Mouse (Mus musculus) E14TG2a.4 (cell line): ENCODE measurements around the gene Cabcoco1.

Experiments used
- CTCF ChIP-seq: conservative IDR thresholded peaks from 2 replicates; pipeline ENCODE4 v1.5.1; 2014; ENCODE audit warnings: low read length
- NANOG ChIP-seq: IDR thresholded peaks from 2 replicates; pipeline ENCODE4 v1.6.1; 2014; ENCODE audit warnings: borderline replicate concordance, low read length, mixed read lengths
- POU5F1 ChIP-seq: IDR thresholded peaks from 2 replicates; pipeline ENCODE4 v1.6.1; 2014; ENCODE audit warnings: low read length, borderline replicate concordance

- TF ChIP-seq CTCF = peak; percentile 78
- TF ChIP-seq POU5F1 = no peak
- no peak for TF ChIP-seq NANOG
Measured at GRCm38 (mm10) chr10:68506242-68506641, 35.5 kb downstream of the Cabcoco1 start.
